Mouse (Mus musculus) forebrain, embryonic 11.5 days (tissue): ENCODE results near the gene Fstl3. TPM values are rescaled to one million over a fixed set of nuclear protein-coding genes. Genes with fewer than 3 reads are reported as not detected.

Source experiments
- ATAC-seq: fragments of 200-750 bp; cut with Nextera tagmentation; replicated peaks from 2 replicates; pipeline ENCODE4 v1.8.0; 2017; ENCODE audit warnings: moderate TSS enrichment; ENCODE audit not compliant: low FRiP score
- DNase-seq: peaks from one replicate; pipeline ENCODE4 v3.0.0-alpha.2; 2017; ENCODE audit warnings: low spot score
- H3K27ac ChIP-seq: fragments of 300-500 bp; sonication (generic); 2 replicates; pipeline ENCODE4 v1.5.1; 2014; ENCODE audit warnings: low read depth, low read length
- H3K27me3 ChIP-seq: fragments of 300-500 bp; sonication (generic); 2 replicates; pipeline ENCODE4 v1.6.1; 2014; ENCODE audit warnings: mild to moderate bottlenecking, low read length, mixed read lengths; ENCODE audit not compliant: control insufficient read depth, insufficient read depth
- H3K36me3 ChIP-seq: fragments of 300-500 bp; sonication (generic); 2 replicates; pipeline ENCODE4 v1.6.1; 2014; ENCODE audit warnings: mild to moderate bottlenecking, low read length, moderate library complexity, mixed read lengths; ENCODE audit not compliant: control insufficient read depth, insufficient read depth
- H3K4me1 ChIP-seq: fragments of 300-500 bp; sonication (generic); replicated peaks from 2 replicates; pipeline ENCODE4 v1.6.1; 2014; ENCODE audit warnings: low read length, mixed read lengths; ENCODE audit not compliant: control insufficient read depth, insufficient read depth
- H3K4me2 ChIP-seq: fragments of 300-500 bp; sonication (generic); 2 replicates; pipeline ENCODE4 v1.6.1; 2014; ENCODE audit warnings: low read depth, mild to moderate bottlenecking, low read length, moderate library complexity, mixed read lengths; ENCODE audit not compliant: severe bottlenecking
- H3K4me3 ChIP-seq: fragments of 300-500 bp; sonication (generic); 2 replicates; pipeline ENCODE4 v1.5.1; 2014; ENCODE audit warnings: low read depth, low read length
- H3K9ac ChIP-seq: fragments of 300-500 bp; sonication (generic); 2 replicates; pipeline ENCODE4 v1.6.1; 2014; ENCODE audit warnings: low read length
- H3K9me3 ChIP-seq: fragments of 300-500 bp; sonication (generic); 2 replicates; pipeline ENCODE4 v1.6.1; 2016; ENCODE audit warnings: low read length, mixed read lengths; ENCODE audit not compliant: control insufficient read depth
- WGBS: fragments of 180-500 bp; shearing (Covaris S2); extraction: QIAGEN DNeasy Blood & Tissue Kit; methylation state at CpG from one replicate; pipeline ENCODE4 v1.1.7; 2014; 5-methylcytosine and 5-hydroxymethylcytosine counted together
- polyA plus RNA-seq: library from polyadenylated mRNA; unstranded; fragments of >200 nt; fragmentation: Nextera tagmentation; extraction: Ambion mirVana; gene quantifications from 2 replicates; pipeline ENCODE4 v1.2.1, GENCODE M21; 2014

The Fstl3 gene
- polyA plus RNA-seq, 1 experiment from 2014 or later, result 1.0 TPM

DNA sequence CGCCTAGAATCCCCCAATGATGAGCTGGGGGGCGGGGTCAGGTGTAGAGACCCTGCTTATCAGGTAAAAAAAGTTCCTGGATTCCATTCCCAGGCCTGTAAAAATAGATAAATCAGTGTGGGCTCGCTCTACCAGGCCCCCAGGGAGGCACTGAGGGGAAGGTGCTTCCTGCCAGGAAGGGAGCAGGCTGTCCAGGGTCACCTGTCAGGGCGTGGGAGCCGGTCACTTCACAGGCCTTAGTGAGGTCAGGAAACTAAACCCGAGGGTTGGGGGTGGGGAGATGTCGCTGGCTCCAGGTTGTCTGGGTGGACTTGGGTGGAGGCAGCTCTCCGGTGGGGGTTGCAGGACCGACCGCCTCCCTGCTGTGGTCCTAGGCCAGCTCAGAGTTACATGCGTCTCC is 28.6 kb downstream of the Fstl3 start:
- Histone ChIP-seq H3K36me3 (peaks cover 3% of the 10 kb centered on the region), H3K27ac (no peak overlapping the region), H3K4me1 (peaks cover 26% of the 10 kb centered on the region), H3K4me3 (no peak overlapping the region), H3K4me2 (no peak overlapping the region), H3K9ac (no peak overlapping the region), H3K27me3 (no peaks in the 10 kb centered on the region), H3K9me3 (no peaks in the 10 kb centered on the region)
- ATAC-seq (no peak), DNase-seq (no peak)
- WGBS, result 82% methylated on average over 11 of the region's 11 CpGs

DNA sequence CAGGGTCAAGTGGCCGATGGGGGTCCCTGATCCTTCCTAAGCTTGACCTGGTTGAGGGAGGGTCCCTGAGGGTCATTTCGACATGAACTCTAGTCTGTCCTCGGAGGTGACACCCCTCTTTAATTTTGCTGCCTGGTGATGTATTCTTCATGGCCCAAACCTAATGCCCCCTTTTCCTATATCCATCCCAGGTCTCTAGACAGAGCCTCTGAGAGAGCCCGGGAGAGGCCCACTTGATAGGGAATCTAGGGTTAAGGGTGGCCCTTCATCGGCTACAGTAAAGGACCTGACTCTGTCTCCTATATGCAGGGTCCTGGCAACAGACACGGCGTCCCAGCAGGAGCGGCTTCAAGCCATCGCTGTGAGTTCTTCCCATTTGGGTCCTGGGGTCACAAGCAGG is 29.3 kb downstream of the Fstl3 start:
- no peaks in the 10 kb centered on the region for H3K9me3 ChIP-seq
- DNase-seq, result no peak
- peaks cover 7% of the 10 kb centered on the region for H3K36me3 ChIP-seq
- no peak overlapping the region for H3K4me2 ChIP-seq
- H3K27ac ChIP-seq, result no peak overlapping the region
- no peak overlapping the region for H3K9ac ChIP-seq
- WGBS, result 87% methylated on average over 9 of the region's 9 CpGs
- H3K4me1 ChIP-seq, result peaks cover 26% of the 10 kb centered on the region
- H3K27me3 ChIP-seq, result no peaks in the 10 kb centered on the region
- ATAC-seq, result no peak
- H3K4me3 ChIP-seq, result no peak overlapping the region

DNA sequence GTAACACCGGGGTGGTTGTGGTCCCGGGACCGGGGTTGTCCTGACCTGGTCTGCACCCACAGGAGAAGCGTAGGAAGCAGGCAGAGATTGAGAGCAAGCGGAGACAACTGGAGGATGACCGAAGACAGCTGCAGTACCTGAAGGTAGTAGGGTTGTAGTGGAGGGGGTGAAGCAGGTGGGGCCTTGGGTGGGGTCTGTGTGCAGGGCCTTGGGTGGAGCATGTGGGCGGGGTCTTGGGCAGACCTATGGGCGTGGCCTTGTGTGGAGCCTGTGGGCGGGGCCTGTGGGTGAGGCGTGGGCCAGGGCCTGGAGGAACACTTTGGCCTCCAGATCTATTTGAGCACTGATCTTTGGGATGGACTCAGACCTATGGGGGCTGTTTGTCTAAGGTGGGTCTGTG is 29.9 kb downstream of the Fstl3 start:
- Histone ChIP-seq H3K27me3 (no peaks in the 10 kb centered on the region), H3K27ac (no peak overlapping the region), H3K9ac (no peak overlapping the region), H3K36me3 (peaks cover 7% of the 10 kb centered on the region), H3K4me3 (no peak overlapping the region), H3K4me2 (no peak overlapping the region), H3K4me1 (peaks cover 24% of the 10 kb centered on the region), H3K9me3 (no peaks in the 10 kb centered on the region)
- no peak for ATAC-seq
- no peak for DNase-seq
- WGBS, result 76% methylated on average over 10 of the region's 10 CpGs

- no peaks in the 10 kb centered on the region for H3K27me3 ChIP-seq
- WGBS, result 77% methylated on average over 11 of the region's 11 CpGs
- H3K27ac ChIP-seq, result peak overlapping the region; percentile 39; the same call in 1 of the 2 replicates
- H3K4me3 ChIP-seq, result no peak overlapping the region
- ATAC-seq (no peak), DNase-seq (peak; percentile 53)
- peaks cover 15% of the 10 kb centered on the region for H3K4me1 ChIP-seq
- H3K9ac ChIP-seq, result no peak overlapping the region
- peaks cover 7% of the 10 kb centered on the region for H3K36me3 ChIP-seq
- no peak overlapping the region for H3K4me2 ChIP-seq
- H3K9me3 ChIP-seq, result no peaks in the 10 kb centered on the region
These were observed 30.8 kb downstream of the Fstl3 start for GRCm38 (mm10) chr10:79807826-79808225.

GRCm38 (mm10) chr10:79808728-79809127 is 31.7 kb downstream of the Fstl3 start:
- Histone ChIP-seq H3K9me3 (no peaks in the 10 kb centered on the region), H3K4me1 (peaks cover 10% of the 10 kb centered on the region), H3K4me2 (no peak overlapping the region), H3K27me3 (no peaks in the 10 kb centered on the region), H3K4me3 (no peak overlapping the region), H3K27ac (no peak overlapping the region), H3K36me3 (peaks cover 7% of the 10 kb centered on the region), H3K9ac (no peak overlapping the region)
- 92% methylated on average over 11 of the region's 11 CpGs for WGBS
- ATAC-seq (no peak), DNase-seq (no peak)

- H3K27ac ChIP-seq, result no peak overlapping the region
- no peaks in the 10 kb centered on the region for H3K9me3 ChIP-seq
- no peaks in the 10 kb centered on the region for H3K4me1 ChIP-seq
- peaks cover 13% of the 10 kb centered on the region for H3K36me3 ChIP-seq
- peak; percentile 93 for DNase-seq
- no peak overlapping the region for H3K9ac ChIP-seq
- no peak overlapping the region for H3K4me2 ChIP-seq
- no peak overlapping the region for H3K4me3 ChIP-seq
- H3K27me3 ChIP-seq, result no peaks in the 10 kb centered on the region
- peak; percentile 65 for ATAC-seq
- 32% methylated on average over 15 of the region's 15 CpGs for WGBS
These were observed 34.9 kb downstream of the Fstl3 start for GRCm38 (mm10) chr10:79811736-79812637.

DNA sequence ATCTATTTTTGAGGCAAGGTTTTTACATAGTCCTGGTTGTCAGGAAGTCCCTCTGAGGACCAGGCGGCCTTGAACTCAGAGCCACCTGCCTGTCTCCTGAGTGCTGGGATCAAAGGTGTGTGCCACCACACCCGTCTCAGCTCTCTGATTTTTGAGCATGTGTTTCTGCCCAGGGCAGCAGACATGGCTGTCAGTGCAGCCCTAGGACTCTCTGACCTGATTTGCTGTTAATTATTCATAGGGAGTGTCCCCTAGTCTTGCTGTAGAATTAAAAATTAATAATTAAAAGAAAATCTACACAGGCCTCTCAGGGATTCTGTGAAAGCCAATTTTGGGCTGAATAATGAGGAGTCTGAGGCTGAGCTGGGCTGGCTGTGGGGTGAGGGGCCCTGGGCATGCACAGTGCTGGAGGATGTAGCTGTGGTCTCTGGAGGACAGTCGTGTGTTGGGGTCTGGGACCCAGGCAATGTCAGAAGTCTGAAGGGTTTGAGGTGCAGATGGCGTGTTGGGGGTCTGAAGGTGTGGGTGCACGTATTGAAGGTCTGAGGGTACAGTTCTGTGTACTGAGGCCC is 37.3 kb downstream of the Fstl3 start:
- no peak overlapping the region for H3K4me2 ChIP-seq
- no peak overlapping the region for H3K9ac ChIP-seq
- no peak overlapping the region for H3K4me3 ChIP-seq
- no peak for ATAC-seq
- no peaks in the 10 kb centered on the region for H3K27me3 ChIP-seq
- WGBS, result 86% methylated on average over 5 of the region's 5 CpGs
- H3K36me3 ChIP-seq, result peaks cover 19% of the 10 kb centered on the region
- H3K4me1 ChIP-seq, result no peaks in the 10 kb centered on the region
- H3K27ac ChIP-seq, result no peak overlapping the region
- no peak for DNase-seq
- H3K9me3 ChIP-seq, result no peaks in the 10 kb centered on the region

DNA sequence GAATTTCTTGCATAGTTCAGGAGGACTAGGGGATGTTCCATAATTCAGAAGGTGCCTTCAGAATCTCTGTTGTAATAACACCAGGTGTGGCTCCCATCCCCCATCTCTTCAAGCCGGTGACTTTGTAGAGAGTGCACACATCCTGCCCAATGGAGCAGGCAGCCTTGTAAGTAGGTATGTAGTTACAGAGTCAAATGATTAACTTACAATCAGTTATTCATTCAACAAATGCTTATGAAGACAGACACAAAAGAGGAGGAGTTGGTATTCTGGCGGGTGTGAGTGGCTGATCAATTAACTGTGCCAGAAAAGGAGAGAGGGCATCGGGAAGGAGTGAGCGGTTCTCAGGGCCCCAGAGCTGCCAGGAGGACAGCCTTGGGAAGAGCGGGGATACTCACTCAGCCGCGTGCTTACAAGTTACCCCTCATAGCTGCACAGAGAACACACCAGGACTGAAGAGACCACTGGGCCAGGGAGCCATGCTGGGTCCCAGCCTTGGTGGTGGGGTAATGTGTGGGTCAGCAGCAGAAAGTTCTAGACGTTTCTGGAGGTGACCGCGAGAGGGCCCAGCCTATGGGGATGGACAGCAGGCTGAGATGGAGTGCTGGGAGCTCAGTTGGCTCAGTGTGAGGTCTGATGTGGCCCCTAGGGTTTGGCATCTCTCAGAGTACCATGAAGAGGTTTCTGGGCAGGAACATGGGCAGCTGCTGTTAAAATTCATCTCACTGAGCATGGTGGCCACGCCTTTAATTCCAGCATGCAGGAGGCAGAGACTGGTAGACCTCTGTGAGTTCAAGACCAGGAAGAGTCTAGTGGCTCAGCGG is 38.8 kb downstream of the Fstl3 start:
- ATAC-seq (no peak), DNase-seq (no peak)
- no peaks in the 10 kb centered on the region for H3K4me1 ChIP-seq
- no peak overlapping the region for H3K9ac ChIP-seq
- no peak overlapping the region for H3K4me2 ChIP-seq
- peaks cover 13% of the 10 kb centered on the region for H3K36me3 ChIP-seq
- 91% methylated on average over 12 of the region's 12 CpGs for WGBS
- H3K27ac ChIP-seq, result no peak overlapping the region
- H3K9me3 ChIP-seq, result no peaks in the 10 kb centered on the region
- no peak overlapping the region for H3K4me3 ChIP-seq
- no peaks in the 10 kb centered on the region for H3K27me3 ChIP-seq
